Mouse (Mus musculus) left cerebral cortex, adult 2 months (tissue): ENCODE data around the gene Ctf2. TPM values are rescaled to one million over a fixed set of nuclear protein-coding genes. Genes with fewer than 3 reads are reported as not detected.

Source experiments
- DNase-seq, 2 experiments: peaks; one replicate each; pipeline ENCODE4 v3.0.0; 2021 to 2022; ENCODE audit warnings: low spot score in 2 of 2, mixed read lengths in 1 of 2; ENCODE audit errors: extremely low spot score in 1 of 2
- H3K27ac ChIP-seq: fragments of 200-600 bp; 2 replicates; pipeline ENCODE4 v1.8.1; 2022
- H3K4me3 ChIP-seq: fragments of 200-600 bp; 2 replicates; pipeline ENCODE4 v1.8.1; 2022
- CTCF ChIP-seq: fragments of 200-600 bp; IDR thresholded peaks from 2 replicates; pipeline ENCODE4 v1.8.1; 2022; ENCODE audit warnings: antibody characterized with exemption, mild to moderate bottlenecking, moderate library complexity
- intact Hi-C: fragments of 180-260 bp; cut with DNase I; formaldehyde crosslinking; loops from one replicate; pipeline ENCODE4 v1.15.1; 2025
- total RNA-seq, 2 experiments: library from RNA; stranded (reverse); gene quantifications; 2 replicates each; pipeline ENCODE4 v1.2.3; 2021

Ctf2 gene
- total RNA-seq, 2 experiments from 2014 or later: not detected

DNA sequence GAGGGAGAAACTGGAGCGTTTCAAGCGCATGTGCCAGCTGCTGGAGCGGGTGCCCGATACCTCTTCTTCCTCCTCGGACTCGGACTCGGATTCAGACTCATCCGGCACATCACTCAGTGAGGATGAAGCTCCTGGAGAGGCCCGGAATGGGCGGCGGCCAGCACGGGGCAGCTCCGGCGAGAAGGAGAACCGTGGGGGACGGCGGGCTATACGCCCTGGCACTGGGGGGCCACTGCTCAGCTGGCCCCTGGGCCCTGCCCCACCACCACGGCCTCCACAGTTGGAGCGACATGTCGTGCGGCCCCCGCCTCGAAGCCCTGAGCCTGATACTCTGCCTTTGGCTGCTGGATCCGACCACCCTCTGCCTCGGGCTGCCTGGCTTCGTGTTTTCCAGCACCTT lies 20.1 kb upstream of the Ctf2 start:
- intact Hi-C loops: no loop called here
- Histone ChIP-seq H3K27ac (no peak overlapping the region), H3K4me3 (no peak overlapping the region)
- no peak for TF ChIP-seq CTCF
- DNase-seq: no peak

DNA sequence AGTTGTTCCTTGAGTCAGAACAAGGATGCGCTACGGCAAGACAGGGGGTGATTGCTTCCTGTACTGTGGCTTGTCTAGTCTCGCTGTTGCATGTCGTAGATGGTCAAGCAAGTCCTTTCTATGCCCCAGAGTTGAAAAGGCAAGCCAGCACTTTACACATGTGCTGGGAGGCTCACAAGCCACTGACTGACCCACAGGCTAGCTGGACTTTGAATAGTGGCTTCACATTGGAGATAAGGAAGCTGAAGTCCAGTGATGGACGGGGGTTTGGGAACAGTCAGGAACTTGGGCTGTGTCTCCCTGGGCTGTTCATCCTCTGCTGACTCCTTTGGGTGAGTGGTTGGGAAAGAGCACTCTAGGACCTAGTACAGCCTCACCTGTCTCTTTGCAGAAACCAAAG lies 19.7 kb upstream of the Ctf2 start:
- DNase-seq: no peak
- TF ChIP-seq CTCF: no peak
- no peak overlapping the region for H3K27ac ChIP-seq
- no peak overlapping the region for H3K4me3 ChIP-seq
- intact Hi-C loops: no loop called here

DNA sequence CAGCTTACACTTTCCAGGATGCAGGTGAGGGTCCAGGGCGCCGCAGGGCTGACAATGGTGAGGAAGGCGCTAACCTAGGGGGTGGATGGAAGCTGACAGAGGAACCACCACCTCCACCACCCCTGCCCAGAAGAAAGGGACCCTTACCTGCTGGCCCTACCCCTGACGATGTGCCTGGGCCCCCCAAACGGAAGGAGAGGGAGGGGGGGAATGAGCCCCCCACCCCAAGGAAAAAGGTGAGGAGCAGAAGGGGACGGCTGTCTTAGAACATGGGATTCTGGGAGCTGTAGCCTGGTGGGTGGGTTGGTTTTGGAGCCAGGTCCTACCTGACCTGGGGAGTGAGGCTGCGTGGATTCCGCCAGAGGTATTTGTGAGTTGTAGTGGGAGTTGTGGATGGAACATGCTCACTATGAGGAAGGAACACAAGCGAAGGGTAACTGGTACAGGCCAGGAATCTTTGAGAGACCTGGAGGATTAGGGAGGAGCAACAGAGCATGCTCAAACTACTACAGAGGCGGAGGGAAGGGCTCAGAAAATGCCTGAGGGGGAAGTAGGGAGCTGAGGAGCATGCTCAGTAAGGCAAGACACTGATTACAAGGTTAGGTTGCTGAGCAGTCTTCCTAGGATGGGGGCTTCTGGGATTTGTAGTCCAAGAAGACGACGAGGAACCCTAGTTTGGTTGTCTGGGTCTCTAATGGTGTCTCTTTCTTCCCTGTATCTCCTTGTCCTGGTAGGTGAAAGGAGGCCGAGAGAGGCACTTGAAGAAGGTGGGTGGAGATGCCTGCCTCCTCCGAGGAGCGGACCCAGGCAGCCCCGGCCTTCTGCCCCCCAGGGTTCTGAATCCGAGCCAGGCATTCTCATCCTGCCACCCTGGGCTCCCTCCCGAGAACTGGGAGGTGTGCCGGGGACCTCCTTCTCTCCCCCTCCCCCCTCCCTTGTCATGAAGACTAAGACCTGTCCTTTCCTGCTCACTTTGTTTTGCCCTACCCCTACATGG lies 18.5 kb upstream of the Ctf2 start:
- intact Hi-C loops: no loop called here
- peak in 1 of 2 experiments; percentile 56 for DNase-seq
- Histone ChIP-seq H3K27ac (peak overlapping the region; percentile 75), H3K4me3 (peak overlapping the region; percentile 32)
- TF ChIP-seq CTCF: no peak

DNA sequence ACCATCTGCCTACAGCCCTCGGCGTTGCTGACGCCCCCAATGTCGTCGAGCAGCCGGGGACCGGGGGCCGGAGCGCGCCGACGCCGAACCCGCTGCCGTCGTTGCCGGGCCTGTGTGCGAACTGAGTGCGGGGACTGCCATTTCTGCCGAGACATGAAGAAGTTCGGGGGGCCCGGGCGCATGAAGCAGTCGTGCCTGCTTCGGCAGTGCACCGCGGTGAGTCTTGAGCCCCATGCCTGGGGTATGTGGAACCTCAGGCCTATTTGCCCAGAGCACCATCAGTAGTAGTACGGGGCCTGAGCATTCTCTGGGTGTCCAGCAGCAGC lies 16.2 kb upstream of the Ctf2 start:
- no peak overlapping the region for H3K4me3 ChIP-seq
- no peak for DNase-seq
- TF ChIP-seq CTCF: no peak
- intact Hi-C loops: loop anchor here (5.0 kb wide), 2 partner anchors 236 to 1246 kb away; partner anchors contain the start of genes Atxn2l and Srcap
- H3K27ac ChIP-seq: no peak overlapping the region

DNA sequence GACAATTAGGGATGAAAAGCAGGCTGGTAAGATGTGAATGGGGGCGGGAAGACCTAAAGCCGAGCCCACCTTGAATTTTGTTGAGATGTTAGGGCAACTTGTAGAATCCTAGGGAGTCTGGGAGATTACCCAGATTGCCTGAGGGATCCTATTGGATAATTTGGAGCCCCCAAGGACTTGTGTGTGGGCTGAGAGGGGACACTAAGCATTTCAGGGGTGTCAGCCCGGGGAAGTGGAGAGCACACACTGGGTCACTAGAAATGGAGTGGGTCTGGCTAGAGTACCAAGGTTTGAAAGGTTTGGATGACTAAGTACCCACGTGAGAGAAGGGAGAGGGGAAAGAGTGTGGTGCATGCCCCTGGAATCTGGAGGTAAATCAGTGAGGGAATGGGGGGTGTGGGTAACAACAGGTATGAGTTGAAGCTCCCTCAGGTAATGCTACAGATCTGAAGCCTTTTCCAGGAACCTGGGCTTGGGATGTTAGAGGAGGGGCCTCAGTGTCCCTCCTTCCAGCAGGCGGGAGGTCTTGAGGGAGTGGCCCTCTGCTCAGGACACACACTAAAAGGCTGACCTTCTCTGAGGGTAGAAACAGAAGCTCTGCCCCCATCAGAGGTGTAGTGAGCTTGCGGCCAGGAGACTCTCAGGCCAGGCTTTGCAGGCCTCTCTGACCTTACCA lies 15.7 kb upstream of the Ctf2 start:
- Histone ChIP-seq H3K27ac (peak overlapping the region; percentile 87; the same call in 1 of the 2 replicates), H3K4me3 (peak overlapping the region; percentile 77)
- intact Hi-C loops: loop anchor here (5.0 kb wide), 2 partner anchors 235 to 1245 kb away; partner anchors contain the start of genes Atxn2l and Srcap
- TF ChIP-seq CTCF: no peak
- no peak for DNase-seq

DNA sequence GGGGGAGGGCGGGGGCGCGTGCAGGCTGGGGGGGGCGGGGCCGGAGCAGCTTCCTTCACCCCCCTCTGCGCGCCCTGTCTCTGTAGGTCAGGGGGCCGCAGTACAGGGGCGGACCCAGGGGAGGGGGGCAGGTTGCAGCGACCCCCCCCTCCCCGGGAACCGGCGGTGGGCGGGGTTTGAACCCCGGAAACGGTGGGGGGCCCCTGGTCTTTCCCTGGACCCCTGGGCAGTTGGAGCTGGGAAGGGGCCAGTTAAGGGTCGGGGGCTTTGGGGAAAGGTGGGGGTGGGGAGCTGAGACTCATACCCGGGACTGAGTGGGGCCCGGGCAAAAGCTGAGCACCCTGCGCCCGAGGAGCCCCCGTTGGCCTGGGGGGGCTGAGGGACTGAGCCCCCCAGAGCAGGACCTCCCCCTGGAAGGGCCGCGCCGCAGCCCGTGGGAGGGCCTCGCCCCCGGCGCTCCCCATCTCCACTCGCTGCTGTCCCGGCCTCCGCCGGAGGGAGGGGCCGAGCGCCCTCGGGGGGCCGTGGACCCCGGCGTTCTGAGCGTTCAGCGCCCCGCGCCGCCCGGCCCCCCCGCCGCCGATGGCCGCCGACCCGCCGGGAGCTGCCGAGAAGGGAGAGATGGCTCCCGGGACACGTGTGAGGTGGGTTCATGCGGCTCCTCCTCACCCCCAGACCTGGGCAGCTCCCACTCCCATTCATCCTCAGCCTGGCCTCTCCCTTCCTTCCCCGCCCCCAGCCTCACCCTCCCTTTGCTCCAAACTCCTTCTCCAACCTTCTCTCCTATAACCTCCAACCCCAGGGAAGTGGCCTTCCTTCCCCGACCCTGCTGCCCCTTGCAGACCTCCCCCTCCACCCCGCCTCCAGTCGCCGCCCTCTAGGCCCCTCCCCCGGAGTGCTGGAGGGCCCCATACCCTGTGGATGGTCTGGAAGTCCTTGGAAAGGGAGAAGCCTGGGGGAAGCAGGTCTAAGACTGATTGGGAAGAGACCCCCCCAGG lies 14.8 kb upstream of the Ctf2 start:
- Histone ChIP-seq H3K4me3 (peak overlapping the region; percentile 77), H3K27ac (peak overlapping the region; percentile 87)
- DNase-seq: peak in 1 of 2 experiments; percentile 46
- no peak for TF ChIP-seq CTCF
- intact Hi-C loops: loop anchor here (5.0 kb wide), 2 partner anchors 234 to 1244 kb away; partner anchors contain the start of genes Atxn2l and Srcap

DNA sequence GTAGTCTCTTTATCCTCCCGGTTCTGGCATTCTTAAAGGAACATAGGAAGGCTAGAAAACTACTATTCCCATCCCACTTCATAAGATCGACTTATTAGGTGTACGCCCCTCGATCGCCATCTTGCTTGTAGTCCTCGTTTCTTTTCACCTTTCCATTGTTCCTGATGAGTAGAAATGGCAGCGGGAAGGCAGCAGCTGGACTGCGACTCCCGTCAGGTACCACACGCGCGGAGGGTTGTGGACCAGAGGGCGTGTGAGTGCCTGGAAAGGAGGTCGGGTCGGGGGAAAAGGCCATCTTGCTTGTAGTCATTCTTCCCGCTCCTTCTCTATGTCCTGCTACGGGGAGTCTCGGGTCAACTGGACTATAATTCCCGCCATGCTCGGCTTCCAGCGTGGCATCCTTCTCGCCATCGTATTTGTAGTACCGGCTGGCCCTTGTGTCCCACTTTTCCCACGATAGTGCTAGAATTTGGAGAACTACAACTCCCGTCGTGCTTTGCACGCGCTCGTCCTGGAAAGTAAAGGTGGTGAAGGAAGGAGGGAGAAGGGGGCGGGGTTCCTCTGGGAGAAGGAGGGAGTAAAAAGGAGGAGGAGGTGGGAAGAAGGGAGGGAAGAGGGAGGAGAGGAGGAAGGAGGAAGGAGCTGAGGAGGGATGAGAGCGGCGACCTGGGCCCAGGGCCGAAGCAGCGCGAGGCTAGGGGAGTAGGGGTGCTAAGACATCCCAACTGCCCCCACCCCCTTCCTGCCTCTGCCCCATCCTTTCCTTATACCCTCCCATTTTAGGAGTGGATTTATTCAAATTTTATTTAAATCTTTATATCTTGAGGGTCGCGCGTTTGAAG lies 13.9 kb upstream of the Ctf2 start:
- peak overlapping the region; percentile 93 for H3K27ac ChIP-seq
- intact Hi-C loops: loop anchor here (1.0 to 5.0 kb wide), 3 partner anchors 71 to 1244 kb away; partner anchors contain the start of genes Atxn2l and Srcap
- peak overlapping the region; percentile 77 for H3K4me3 ChIP-seq
- TF ChIP-seq CTCF: no peak
- peak; percentile 91 to 97 for DNase-seq

DNA sequence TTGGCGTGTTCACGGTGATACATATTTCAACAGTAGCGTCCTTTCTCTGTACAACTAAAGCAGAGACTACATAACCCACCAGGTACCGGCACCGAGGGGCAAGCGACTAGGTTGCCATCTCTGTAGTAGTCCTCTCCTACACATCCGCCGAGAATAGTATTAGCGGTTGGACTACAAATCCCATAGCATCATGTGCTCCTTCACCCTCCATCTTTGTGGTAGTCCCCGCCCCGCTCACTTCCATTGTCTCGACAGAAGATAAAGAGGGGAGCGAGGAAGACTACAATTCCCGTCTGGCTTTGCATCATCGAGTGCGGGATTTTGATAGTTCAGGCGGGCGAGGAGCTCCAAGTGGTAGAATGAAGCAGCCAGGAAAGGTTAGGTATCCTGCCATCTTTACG lies 13.3 kb upstream of the Ctf2 start:
- TF ChIP-seq CTCF: no peak
- Histone ChIP-seq H3K27ac (peak overlapping the region; percentile 93), H3K4me3 (peak overlapping the region; percentile 77)
- intact Hi-C loops: loop anchor here (1.0 to 5.0 kb wide), 3 partner anchors 70 to 1243 kb away; partner anchors contain the start of genes Atxn2l and Srcap
- peak; percentile 85 to 92 for DNase-seq

DNA sequence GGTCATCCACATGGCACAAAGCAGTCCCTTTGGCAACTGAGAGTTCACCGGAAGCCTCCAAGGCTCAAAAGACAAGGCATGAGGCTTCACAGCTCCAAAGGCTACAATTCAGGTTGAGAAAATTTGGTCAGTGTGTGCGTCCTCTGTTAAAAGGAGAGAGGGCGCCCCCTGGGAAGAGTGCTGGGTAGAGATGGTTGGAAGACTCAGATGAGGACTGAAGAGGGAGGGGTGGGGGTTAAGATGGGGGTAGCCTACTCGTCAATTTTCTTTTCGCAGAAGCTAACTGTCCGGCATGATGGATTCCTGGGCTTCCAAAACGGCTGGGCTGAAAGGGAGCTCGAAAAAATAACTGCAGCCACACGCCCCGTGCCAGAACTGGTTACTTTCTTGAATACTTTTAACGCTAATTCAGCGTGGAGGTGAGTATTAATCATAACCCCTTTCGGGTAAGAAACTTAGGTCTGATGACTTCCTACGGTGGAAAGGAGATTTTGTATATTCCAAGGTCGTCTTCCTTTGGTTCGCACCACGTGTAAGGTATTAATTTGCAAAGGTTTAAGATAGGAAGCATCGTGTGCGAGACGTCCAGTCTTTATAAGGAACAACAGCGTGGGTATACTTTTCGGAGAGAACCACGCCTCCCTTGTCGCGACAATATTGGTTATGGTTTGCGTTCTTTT lies 12.5 kb upstream of the Ctf2 start, which contains the start of gene Fbxl19:
TSS of gene Fbxl19 (plus strand) at position 178 of the 680 bp plus-strand sequence.
- intact Hi-C loops: loop anchor here (1.0 to 5.0 kb wide), 4 partner anchors 27 to 1242 kb away; partner anchors contain the start of genes Atxn2l and Srcap
- TF ChIP-seq CTCF: peak; percentile 63
- peak; percentile 70 to 73 for DNase-seq
- Histone ChIP-seq H3K4me3 (peak within 1 kb of the TSS; percentile 77), H3K27ac (peak within 1 kb of the TSS; percentile 93)

DNA sequence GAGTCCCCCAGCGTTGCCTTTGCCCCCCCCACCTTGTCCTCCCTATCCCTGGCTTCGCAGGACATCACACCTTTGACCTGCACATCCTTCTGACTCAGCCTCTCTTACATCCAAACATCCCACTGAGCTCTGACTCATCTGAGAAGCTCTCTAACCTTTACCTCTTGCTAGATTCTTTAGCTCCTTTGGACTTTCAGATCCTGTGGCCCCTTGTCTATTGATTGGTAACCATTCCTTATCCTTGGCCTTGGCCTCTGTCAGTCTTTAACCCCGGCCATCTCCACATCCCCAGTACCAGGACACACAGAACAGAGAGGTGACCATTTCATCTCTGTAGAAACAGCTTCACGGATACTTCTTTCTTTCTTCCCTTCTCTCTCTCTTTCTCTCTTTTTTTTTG lies 1.8 kb downstream of the Ctf2 start:
- no peak for TF ChIP-seq CTCF
- DNase-seq: no peak
- intact Hi-C loops: no loop called here
- Histone ChIP-seq H3K27ac (no peak overlapping the region), H3K4me3 (no peak overlapping the region)
